Mouse (Mus musculus): ENCODE measurements around the gene Lsamp. TPM values are rescaled to one million over a fixed set of nuclear protein-coding genes. Genes with fewer than 3 reads are reported as not detected.

Lsamp gene
- polyA plus RNA-seq, 1 experiment = not detected

- Histone ChIP-seq H3ac (ENCODE audit: control insufficient read depth, insufficient read length) (no peak overlapping the region), H3K36me3 (ENCODE audit: control insufficient read depth, insufficient read depth) (no peaks in the 10 kb centered on the region), H3K79me2 (ENCODE audit: control insufficient read depth, insufficient read depth) (no peaks in the 10 kb centered on the region), H3K4me2 (ENCODE audit: low read depth) (no peak overlapping the region), H3K27me3 (ENCODE audit: control insufficient read depth, insufficient read depth, insufficient read length) (no peaks in the 10 kb centered on the region), H3K4me3 (no peak overlapping the region)
- TF ChIP-seq MYOD1 (IDR thresholded peaks at IDR 0.05; ENCODE audit: control insufficient read depth in 1 of 3, insufficient read length in 2 of 3, low read depth in 2 of 3) (no peak), E2F4 (IDR thresholded peaks at IDR 0.05; ENCODE audit: insufficient read depth) (no peak), TCF12 (IDR thresholded peaks at IDR 0.05; ENCODE audit: insufficient read depth, poor library complexity, severe bottlenecking) (no peak)
Measured at GRCm38 (mm10) chr16:40271859-40272258, 287.7 kb downstream of the Lsamp start.

GRCm38 (mm10) chr16:40290132-40290531 is 306.0 kb downstream of the Lsamp start:
- H3K36me3 ChIP-seq (ENCODE audit: control insufficient read depth, insufficient read depth) = no peaks in the 10 kb centered on the region

DNA sequence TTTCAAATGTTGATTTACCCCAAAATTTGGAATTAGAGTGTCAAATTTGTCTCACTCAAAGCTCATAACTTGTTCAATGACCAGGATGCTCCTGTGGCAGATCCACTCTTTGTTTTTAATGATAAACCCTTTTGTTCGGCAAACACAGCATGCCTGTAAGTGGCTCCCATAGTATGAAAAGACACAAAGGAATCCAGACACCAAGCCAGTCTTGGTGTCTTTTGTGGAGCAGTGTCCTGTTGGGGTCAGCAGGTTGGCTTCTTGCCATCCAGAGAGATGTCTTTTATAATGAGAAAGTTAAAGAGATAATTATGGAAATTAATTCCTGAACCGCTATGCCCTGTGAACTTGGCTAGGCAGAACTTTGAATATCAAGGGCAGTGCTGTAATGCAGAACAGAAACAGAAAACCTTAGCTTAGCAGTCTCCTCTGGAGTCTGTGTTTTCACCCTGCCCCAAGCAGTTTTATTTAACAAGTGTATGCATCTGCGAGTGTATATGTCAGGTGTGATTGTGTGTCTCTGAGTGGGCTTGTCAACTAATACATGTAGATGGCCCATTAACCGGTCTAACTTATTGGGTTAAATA is 310.2 kb downstream of the Lsamp start:
- H3K36me3 ChIP-seq (ENCODE audit: control insufficient read depth, insufficient read depth) = no peaks in the 10 kb centered on the region
- no peak overlapping the region for H3ac ChIP-seq (ENCODE audit: control insufficient read depth, insufficient read length)
- no peaks in the 10 kb centered on the region for H3K79me2 ChIP-seq (ENCODE audit: control insufficient read depth, insufficient read depth)
- H3K4me3 ChIP-seq = no peak overlapping the region
- no peaks in the 10 kb centered on the region for H3K27me3 ChIP-seq (ENCODE audit: control insufficient read depth, insufficient read depth, insufficient read length)
- H3K4me2 ChIP-seq (ENCODE audit: low read depth) = no peak overlapping the region
- TF ChIP-seq E2F4 (IDR thresholded peaks at IDR 0.05; ENCODE audit: insufficient read depth) (no peak), TCF12 (IDR thresholded peaks at IDR 0.05; ENCODE audit: insufficient read depth, poor library complexity, severe bottlenecking) (no peak)

More at GRCm38 (mm10) chr16:40290132-40290531, 306.0 kb downstream of the Lsamp start:
- Histone ChIP-seq H3K4me2 (ENCODE audit: low read depth) (no peak overlapping the region), H3K27me3 (ENCODE audit: control insufficient read depth, insufficient read depth, insufficient read length) (no peaks in the 10 kb centered on the region), H3K79me2 (ENCODE audit: control insufficient read depth, insufficient read depth) (no peaks in the 10 kb centered on the region), H3K4me3 (no peak overlapping the region), H3ac (ENCODE audit: control insufficient read depth, insufficient read length) (no peak overlapping the region)
- TF ChIP-seq TCF3 (IDR thresholded peaks at IDR 0.05; ENCODE audit: insufficient read length, low read depth) = no peak
- TF ChIP-seq E2F4 (IDR thresholded peaks at IDR 0.05; ENCODE audit: insufficient read depth) = no peak
- no peak for TF ChIP-seq USF1 (IDR thresholded peaks at IDR 0.05; ENCODE audit: low read depth)
- TF ChIP-seq POLR2A (IDR thresholded peaks at IDR 0.05; ENCODE audit: insufficient read length, low read depth) = no peak
- TF ChIP-seq POLR2AphosphoS2 (IDR thresholded peaks at IDR 0.05; ENCODE audit: insufficient read length, low read depth) = no peak
- TF ChIP-seq REST (IDR thresholded peaks at IDR 0.05; ENCODE audit: insufficient read depth, insufficient read length) = no peak
- no peak for TF ChIP-seq MYOG (IDR thresholded peaks at IDR 0.05; ENCODE audit: control insufficient read depth in 1 of 3, insufficient read depth in 1 of 3, insufficient read length in 2 of 3, low read depth in 2 of 3)
- TF ChIP-seq CEBPB (IDR thresholded peaks at IDR 0.05; ENCODE audit: insufficient read depth, poor library complexity, severe bottlenecking) = no peak
- no peak for TF ChIP-seq MAX (IDR thresholded peaks at IDR 0.05; ENCODE audit: low read depth)
- TF ChIP-seq SRF (IDR thresholded peaks at IDR 0.05; ENCODE audit: control insufficient read depth, insufficient read length, low read depth) = no peak
- no peak for TF ChIP-seq MYOD1 (IDR thresholded peaks at IDR 0.05; ENCODE audit: control insufficient read depth in 1 of 3, insufficient read length in 2 of 3, low read depth in 2 of 3)
- TF ChIP-seq TCF12 (IDR thresholded peaks at IDR 0.05; ENCODE audit: insufficient read depth, poor library complexity, severe bottlenecking) = no peak

DNA sequence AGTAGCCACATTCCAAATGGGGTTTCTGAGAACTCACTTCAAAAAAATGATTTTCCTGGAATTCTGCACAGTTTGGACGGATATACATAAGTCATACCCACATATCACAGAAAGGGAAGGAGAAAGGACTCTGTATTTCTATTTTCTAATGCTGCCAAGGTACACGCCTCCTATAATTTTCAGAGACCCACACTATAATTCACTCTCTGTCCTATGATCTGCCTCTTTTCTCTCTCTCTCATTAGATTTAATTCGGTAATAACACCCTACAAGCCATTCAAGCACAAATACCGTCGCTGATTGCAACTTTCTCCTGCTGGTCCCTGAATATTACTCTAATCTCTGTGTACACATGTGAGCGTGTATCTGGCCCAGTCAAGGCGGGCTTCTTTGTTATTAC is 311.1 kb downstream of the Lsamp start:
- Histone ChIP-seq H3K27me3 (ENCODE audit: control insufficient read depth, insufficient read depth, insufficient read length) (no peaks in the 10 kb centered on the region), H3K36me3 (ENCODE audit: control insufficient read depth, insufficient read depth) (no peaks in the 10 kb centered on the region), H3K79me2 (ENCODE audit: control insufficient read depth, insufficient read depth) (no peaks in the 10 kb centered on the region), H3K4me2 (ENCODE audit: low read depth) (no peak overlapping the region), H3ac (ENCODE audit: control insufficient read depth, insufficient read length) (no peak overlapping the region), H3K4me3 (no peak overlapping the region)
- TF ChIP-seq USF1 (IDR thresholded peaks at IDR 0.05; ENCODE audit: low read depth) (no peak), TCF12 (IDR thresholded peaks at IDR 0.05; ENCODE audit: insufficient read depth, poor library complexity, severe bottlenecking) (no peak), SRF (IDR thresholded peaks at IDR 0.05; ENCODE audit: control insufficient read depth, insufficient read length, low read depth) (no peak), POLR2A (IDR thresholded peaks at IDR 0.05; ENCODE audit: insufficient read length, low read depth) (no peak), MAX (IDR thresholded peaks at IDR 0.05; ENCODE audit: low read depth) (no peak)

- TF ChIP-seq CEBPB (IDR thresholded peaks at IDR 0.05; ENCODE audit: insufficient read depth, poor library complexity, severe bottlenecking) (no peak), POLR2A (IDR thresholded peaks at IDR 0.05; ENCODE audit: insufficient read length, low read depth) (no peak), POLR2AphosphoS2 (IDR thresholded peaks at IDR 0.05; ENCODE audit: insufficient read length, low read depth) (no peak), USF1 (IDR thresholded peaks at IDR 0.05; ENCODE audit: low read depth) (no peak), TCF3 (IDR thresholded peaks at IDR 0.05; ENCODE audit: insufficient read length, low read depth) (no peak), MAX (IDR thresholded peaks at IDR 0.05; ENCODE audit: low read depth) (no peak), TCF12 (IDR thresholded peaks at IDR 0.05; ENCODE audit: insufficient read depth, poor library complexity, severe bottlenecking) (no peak), REST (IDR thresholded peaks at IDR 0.05; ENCODE audit: insufficient read depth, insufficient read length) (no peak), E2F4 (IDR thresholded peaks at IDR 0.05; ENCODE audit: insufficient read depth) (no peak), MYOD1 (IDR thresholded peaks at IDR 0.05; ENCODE audit: control insufficient read depth in 1 of 3, insufficient read length in 2 of 3, low read depth in 2 of 3) (no peak), SRF (IDR thresholded peaks at IDR 0.05; ENCODE audit: control insufficient read depth, insufficient read length, low read depth) (no peak), MYOG (IDR thresholded peaks at IDR 0.05; ENCODE audit: control insufficient read depth in 1 of 3, insufficient read depth in 1 of 3, insufficient read length in 2 of 3, low read depth in 2 of 3) (no peak)
- Histone ChIP-seq H3K36me3 (ENCODE audit: control insufficient read depth, insufficient read depth) (no peaks in the 10 kb centered on the region), H3K4me3 (no peak overlapping the region), H3K27me3 (ENCODE audit: control insufficient read depth, insufficient read depth, insufficient read length) (no peaks in the 10 kb centered on the region), H3K4me2 (ENCODE audit: low read depth) (no peak overlapping the region), H3ac (ENCODE audit: control insufficient read depth, insufficient read length) (no peak overlapping the region), H3K79me2 (ENCODE audit: control insufficient read depth, insufficient read depth) (no peaks in the 10 kb centered on the region)
Measured at GRCm38 (mm10) chr16:40307666-40308065, 323.5 kb downstream of the Lsamp start.
